Mouse (Mus musculus) midbrain, embryonic 13.5 days (tissue): ENCODE results near the gene Espl1. TPM values are rescaled to one million over a fixed set of nuclear protein-coding genes. Genes with fewer than 3 reads are reported as not detected.
A peak's percentile ranks its signal among the peaks of the same experiment; 100 is the strongest.

ENCODE experiments used
- ATAC-seq: fragments of 200-750 bp; cut with Nextera tagmentation; 2 replicates; pipeline ENCODE4 v1.8.0; 2017; ENCODE audit warnings: mild to moderate bottlenecking, moderate TSS enrichment, moderate library complexity
- H3K27ac ChIP-seq: fragments of 300-500 bp; sonication (generic); 2 replicates; pipeline ENCODE4 v1.5.1; 2015; ENCODE audit warnings: inconsistent platforms, mild to moderate bottlenecking, moderate library complexity
- H3K27me3 ChIP-seq: fragments of 300-500 bp; sonication (generic); 2 replicates; pipeline ENCODE4 v1.6.1; 2015; ENCODE audit warnings: mild to moderate bottlenecking, inconsistent platforms
- H3K36me3 ChIP-seq: fragments of 300-500 bp; sonication (generic); 2 replicates; pipeline ENCODE4 v1.6.1; 2015; ENCODE audit warnings: mild to moderate bottlenecking, inconsistent platforms
- H3K4me1 ChIP-seq: fragments of 300-500 bp; sonication (generic); replicated peaks from 2 replicates; pipeline ENCODE4 v1.6.1; 2015; ENCODE audit warnings: inconsistent platforms
- H3K4me2 ChIP-seq: fragments of 300-500 bp; sonication (generic); replicated peaks from 2 replicates; pipeline ENCODE4 v1.6.1; 2015; ENCODE audit warnings: moderate library complexity, mild to moderate bottlenecking, inconsistent platforms
- H3K4me3 ChIP-seq: fragments of 300-500 bp; sonication (generic); replicated peaks from 2 replicates; pipeline ENCODE4 v1.5.1; 2015; ENCODE audit warnings: mild to moderate bottlenecking, inconsistent platforms
- H3K9ac ChIP-seq: fragments of 300-500 bp; sonication (generic); replicated peaks from 2 replicates; pipeline ENCODE4 v1.6.1; 2015; ENCODE audit warnings: mild to moderate bottlenecking, inconsistent platforms
- H3K9me3 ChIP-seq: fragments of 300-500 bp; sonication (generic); 2 replicates; pipeline ENCODE4 v1.6.1; 2016; ENCODE audit warnings: mild to moderate bottlenecking, inconsistent platforms
- whole genome bisulfite sequencing: fragments of 180-500 bp; shearing (Covaris S2); methylation state at CpG from one replicate; pipeline ENCODE4 v1.1.7; 2015; 5-methylcytosine and 5-hydroxymethylcytosine counted together
- polyA plus RNA-seq: library from polyadenylated mRNA; unstranded; fragments of >200 nt; fragmentation: Nextera tagmentation; extraction: Ambion mirVana; gene quantifications from 2 replicates; pipeline ENCODE4 v1.2.1, GENCODE M21; 2015

The Espl1 gene
- polyA plus RNA-seq, 1 experiment from 2014 or later = 11.0 TPM

DNA sequence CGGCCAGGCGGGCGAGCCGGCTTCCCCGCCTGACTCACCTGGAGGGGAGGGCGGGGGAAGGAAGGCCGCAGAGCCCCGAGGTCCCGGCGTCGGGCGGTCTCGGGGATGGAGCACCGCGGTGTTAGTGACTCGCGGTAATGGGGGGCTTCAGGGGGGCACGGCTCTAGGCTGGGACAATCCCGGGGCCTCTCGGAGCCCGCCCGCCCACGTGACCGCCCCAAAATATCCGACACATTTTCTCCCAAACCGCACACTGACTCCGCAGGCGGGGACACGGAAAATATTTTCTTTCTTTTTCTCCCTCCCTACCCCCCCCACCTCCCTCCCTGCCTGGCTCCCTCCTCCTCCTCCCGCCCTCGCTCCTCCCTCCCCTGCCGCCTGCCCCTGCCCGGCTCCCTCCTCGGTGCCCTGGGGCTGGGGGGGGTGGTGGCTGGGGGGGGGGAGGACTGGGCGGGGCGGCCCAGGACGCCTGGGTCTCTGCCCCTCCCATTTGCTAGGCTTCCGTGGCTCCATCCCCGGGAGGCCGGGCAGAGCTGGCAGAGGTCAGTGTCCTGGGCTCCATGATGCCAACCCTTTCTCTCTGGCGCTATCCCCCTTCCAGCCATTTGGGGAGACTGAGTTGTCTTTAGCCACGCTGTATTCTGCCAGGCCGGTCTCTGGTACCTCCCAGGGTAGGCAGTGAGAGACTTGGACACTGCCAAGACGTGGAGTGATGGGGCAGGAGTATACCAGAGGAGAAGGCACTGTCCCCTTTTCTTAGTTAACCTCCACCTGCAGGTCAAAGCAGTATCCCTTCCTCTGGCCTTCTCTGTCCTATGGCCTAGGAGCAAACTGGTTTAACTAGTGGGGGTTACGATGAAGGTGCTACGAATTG is 38.6 kb upstream of the Espl1 start, which contains the start of gene Rarg:
Gene Rarg (minus strand): TSS at position 316 of the 874 bp plus-strand sequence.
- no peaks in the 10 kb centered on the region for H3K9me3 ChIP-seq
- H3K4me3 ChIP-seq = peak within 1 kb of the TSS; percentile 51
- H3K27me3 ChIP-seq = peaks cover 71% of the 10 kb centered on the region
- H3K4me1 ChIP-seq = peaks cover 25% of the 10 kb centered on the region
- H3K4me2 ChIP-seq = peak within 1 kb of the TSS; percentile 90
- peak within 1 kb of the TSS; percentile 69 for H3K9ac ChIP-seq
- WGBS = under 1% methylated on average over 37 of the region's 46 CpGs
- ATAC-seq = peak; percentile 40; the same call in 1 of the 2 replicates
- H3K36me3 ChIP-seq = no peaks in the 10 kb centered on the region
- H3K27ac ChIP-seq = no peak within 1 kb of the TSS

GRCm38 (mm10) chr15:102258076-102258470 is 38.0 kb upstream of the Espl1 start:
- H3K4me3 ChIP-seq = peak overlapping the region; percentile 51
- H3K27me3 ChIP-seq = peaks cover 69% of the 10 kb centered on the region
- H3K4me2 ChIP-seq = peak overlapping the region; percentile 90
- WGBS = 4% methylated on average over 12 of the region's 12 CpGs
- H3K9me3 ChIP-seq = no peaks in the 10 kb centered on the region
- H3K36me3 ChIP-seq = no peaks in the 10 kb centered on the region
- peaks cover 25% of the 10 kb centered on the region for H3K4me1 ChIP-seq
- H3K27ac ChIP-seq = no peak overlapping the region
- no peak for ATAC-seq
- 0 out of 2 replicates have a peak overlapping the region, but pooled peaks have one; percentile 32 for H3K9ac ChIP-seq

DNA sequence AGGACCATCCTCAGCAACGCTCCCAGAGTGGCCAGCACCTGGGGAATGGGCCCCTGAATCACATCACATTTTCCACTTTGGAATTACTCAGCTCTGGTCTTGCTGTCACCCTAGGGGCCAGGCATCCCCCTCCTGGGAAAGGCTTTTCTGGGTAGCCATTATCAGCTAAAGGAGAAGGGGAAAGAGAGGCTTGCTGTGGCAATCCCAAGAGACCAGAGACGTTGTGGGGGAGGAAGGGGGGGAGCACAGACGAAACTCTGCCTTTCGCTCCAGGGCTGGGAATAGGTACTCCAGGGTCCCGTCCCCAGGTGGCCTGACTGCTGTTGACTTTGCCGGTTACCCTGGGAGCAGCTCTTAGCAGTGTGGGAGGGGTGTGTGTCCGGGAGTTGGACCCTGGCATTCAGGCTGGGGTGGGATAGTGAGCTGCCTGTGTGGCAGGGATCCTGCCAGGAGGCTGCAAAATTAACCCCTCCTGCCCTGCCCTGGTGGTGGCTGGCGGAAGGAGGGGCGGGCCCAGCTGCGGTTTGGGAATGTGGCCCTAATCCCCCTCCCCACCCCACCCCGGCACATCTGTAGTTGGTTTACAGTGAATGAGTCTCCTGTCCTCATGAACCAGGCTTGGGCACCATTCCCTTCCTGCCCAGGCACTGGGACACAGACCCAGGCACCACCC is 37.3 kb upstream of the Espl1 start:
- Histone ChIP-seq H3K4me1 (peaks cover 25% of the 10 kb centered on the region), H3K4me3 (no peak overlapping the region), H3K9ac (0 out of 2 replicates have a peak overlapping the region, but pooled peaks have one; percentile 32), H3K27me3 (peaks cover 65% of the 10 kb centered on the region), H3K4me2 (no peak overlapping the region), H3K9me3 (no peaks in the 10 kb centered on the region), H3K36me3 (no peaks in the 10 kb centered on the region), H3K27ac (no peak overlapping the region)
- WGBS = 9% methylated on average over 11 of the region's 11 CpGs
- ATAC-seq = 0 out of 2 replicates have a peak, but pooled peaks have one; percentile 28

DNA sequence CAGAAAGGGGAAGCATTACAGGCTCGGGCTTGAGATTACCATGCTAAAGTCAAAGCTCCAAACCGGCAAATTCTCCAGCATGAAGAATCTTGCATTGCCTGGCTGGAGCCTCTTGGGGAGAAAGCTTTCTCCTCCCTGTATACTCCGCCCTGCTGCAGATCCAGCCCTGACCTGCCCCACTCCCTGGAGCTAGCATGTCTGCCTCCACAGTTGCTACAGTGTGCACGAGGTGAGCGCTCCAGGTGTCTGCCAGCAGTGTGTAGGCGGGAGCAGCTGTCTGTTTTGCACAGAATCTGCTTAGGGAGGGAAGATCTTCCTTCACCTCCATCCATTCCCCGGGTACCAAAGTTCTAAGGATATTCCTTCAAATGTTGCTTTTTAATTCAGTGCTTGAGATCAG is 33.5 kb upstream of the Espl1 start:
- Histone ChIP-seq H3K9ac (no peak overlapping the region), H3K36me3 (no peaks in the 10 kb centered on the region), H3K4me1 (peaks cover 15% of the 10 kb centered on the region), H3K4me2 (no peak overlapping the region), H3K27ac (no peak overlapping the region), H3K27me3 (peaks cover 31% of the 10 kb centered on the region), H3K9me3 (no peaks in the 10 kb centered on the region), H3K4me3 (no peak overlapping the region)
- WGBS = 47% methylated on average over 7 of the region's 7 CpGs
- ATAC-seq = no peak

GRCm38 (mm10) chr15:102263037-102263436 is 33.0 kb upstream of the Espl1 start:
- H3K4me3 ChIP-seq = no peak overlapping the region
- WGBS = 72% methylated on average over 2 of the region's 2 CpGs
- H3K36me3 ChIP-seq = no peaks in the 10 kb centered on the region
- ATAC-seq = no peak
- no peaks in the 10 kb centered on the region for H3K9me3 ChIP-seq
- H3K27me3 ChIP-seq = peaks cover 27% of the 10 kb centered on the region
- no peak overlapping the region for H3K27ac ChIP-seq
- H3K9ac ChIP-seq = no peak overlapping the region
- H3K4me1 ChIP-seq = peaks cover 11% of the 10 kb centered on the region
- no peak overlapping the region for H3K4me2 ChIP-seq

DNA sequence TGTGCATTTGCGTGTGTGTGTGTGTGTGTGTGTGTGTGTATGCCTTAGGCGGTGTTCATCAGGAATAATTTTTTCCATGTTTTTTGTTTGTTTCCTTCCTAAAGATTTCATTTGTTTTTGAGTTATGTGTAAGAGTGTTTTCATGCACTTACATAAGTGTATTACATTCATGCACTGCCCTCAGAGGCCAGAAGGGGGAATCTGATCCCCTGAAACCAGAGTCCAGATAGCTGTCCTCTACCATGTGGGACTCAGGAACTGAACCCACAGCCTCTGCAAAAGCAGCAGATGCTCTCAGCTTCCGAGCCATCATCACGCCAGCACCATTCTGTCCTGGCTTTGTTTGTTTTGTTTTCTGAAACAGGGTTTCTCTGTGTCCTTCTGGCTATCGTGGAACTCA is 30.5 kb upstream of the Espl1 start:
- ATAC-seq = no peak
- no peak overlapping the region for H3K4me3 ChIP-seq
- H3K9me3 ChIP-seq = no peaks in the 10 kb centered on the region
- H3K27me3 ChIP-seq = peaks cover 17% of the 10 kb centered on the region
- no peak overlapping the region for H3K4me2 ChIP-seq
- no peaks in the 10 kb centered on the region for H3K36me3 ChIP-seq
- WGBS = 92% methylated on average over 5 of the region's 5 CpGs
- peaks cover 5% of the 10 kb centered on the region for H3K4me1 ChIP-seq
- H3K9ac ChIP-seq = no peak overlapping the region
- no peak overlapping the region for H3K27ac ChIP-seq

- peaks cover 9% of the 10 kb centered on the region for H3K4me1 ChIP-seq
- no peak for ATAC-seq
- peak within 1 kb of the TSS; percentile 50; the same call in 1 of the 2 replicates for H3K9ac ChIP-seq
- H3K4me3 ChIP-seq = no peak within 1 kb of the TSS; the same call in 1 of the 2 replicates
- H3K36me3 ChIP-seq = no peaks in the 10 kb centered on the region
- WGBS = 6% methylated on average over 21 of the region's 21 CpGs
- peaks cover 23% of the 10 kb centered on the region for H3K27me3 ChIP-seq
- no peak within 1 kb of the TSS for H3K27ac ChIP-seq
- no peaks in the 10 kb centered on the region for H3K9me3 ChIP-seq
- peak within 1 kb of the TSS; percentile 38 for H3K4me2 ChIP-seq
Measured at GRCm38 (mm10) chr15:102270274-102270960, 25.6 kb upstream of the Espl1 start, which contains the start of gene Gm9918. TSS of gene Gm9918 (plus strand) at chr15:102270563.

DNA sequence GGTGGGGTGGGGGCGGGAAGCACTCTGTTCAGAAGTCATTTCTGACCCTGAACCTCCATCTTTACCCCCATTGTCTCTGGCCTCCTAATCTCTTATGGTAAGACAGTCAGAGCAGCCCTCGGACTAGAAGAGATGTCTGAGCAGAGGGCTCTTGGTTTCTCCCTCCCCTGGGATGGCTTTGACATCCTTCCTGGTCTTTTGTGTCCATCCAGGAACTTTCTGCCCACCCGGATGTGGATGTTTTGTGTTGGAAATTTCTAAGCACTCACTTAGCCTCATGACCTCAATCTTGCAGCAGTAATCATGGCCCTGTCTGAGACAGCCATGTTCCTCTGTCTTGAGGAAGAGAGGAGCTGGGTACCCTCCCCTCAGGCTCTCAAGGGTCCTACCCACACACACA is 24.6 kb upstream of the Espl1 start:
- Histone ChIP-seq H3K27ac (no peak overlapping the region), H3K4me2 (no peak overlapping the region), H3K9ac (no peak overlapping the region), H3K4me1 (peaks cover 9% of the 10 kb centered on the region), H3K9me3 (no peaks in the 10 kb centered on the region), H3K36me3 (no peaks in the 10 kb centered on the region), H3K27me3 (peaks cover 23% of the 10 kb centered on the region), H3K4me3 (no peak overlapping the region)
- no peak for ATAC-seq
- WGBS = 20% methylated on average over 3 of the region's 3 CpGs

GRCm38 (mm10) chr15:102273982-102274716 is 21.9 kb upstream of the Espl1 start:
- Histone ChIP-seq H3K36me3 (no peaks in the 10 kb centered on the region), H3K9ac (no peak overlapping the region), H3K9me3 (no peaks in the 10 kb centered on the region), H3K4me2 (no peak overlapping the region), H3K4me1 (peaks cover 14% of the 10 kb centered on the region), H3K27ac (no peak overlapping the region), H3K4me3 (no peak overlapping the region), H3K27me3 (peaks cover 23% of the 10 kb centered on the region)
- WGBS = 72% methylated on average over 6 of the region's 6 CpGs
- no peak for ATAC-seq

DNA sequence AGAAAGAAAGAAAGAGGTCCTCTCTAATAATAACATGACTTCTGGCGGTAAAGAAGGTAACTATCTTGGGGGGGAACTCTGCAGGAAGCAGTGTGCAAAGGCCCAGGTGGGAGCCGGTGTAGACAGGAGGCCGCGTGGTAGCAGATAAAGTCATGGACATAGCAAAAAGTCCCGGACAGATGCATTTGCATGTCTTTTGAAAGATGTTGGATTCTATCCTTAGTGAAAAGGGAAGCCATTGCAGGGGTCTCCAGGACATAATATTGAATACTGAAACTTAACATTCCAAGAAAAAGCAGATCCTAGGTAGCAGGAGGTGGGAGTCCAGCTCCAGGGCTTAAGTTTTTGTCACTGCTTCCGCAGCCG is 17.4 kb upstream of the Espl1 start:
- Histone ChIP-seq H3K4me1 (peaks cover 21% of the 10 kb centered on the region), H3K27me3 (no peaks in the 10 kb centered on the region), H3K27ac (peak overlapping the region; percentile 86), H3K36me3 (peaks cover 23% of the 10 kb centered on the region), H3K9me3 (no peaks in the 10 kb centered on the region), H3K9ac (peak overlapping the region; percentile 75), H3K4me2 (peak overlapping the region; percentile 97), H3K4me3 (peak overlapping the region; percentile 81)
- peak; percentile 5; the same call in 1 of the 2 replicates for ATAC-seq
- 36% methylated on average over 7 of the region's 7 CpGs for WGBS

- Histone ChIP-seq H3K4me2 (peak within 1 kb of the TSS; percentile 97), H3K27ac (peak within 1 kb of the TSS; percentile 86), H3K27me3 (no peaks in the 10 kb centered on the region), H3K4me1 (peaks cover 21% of the 10 kb centered on the region), H3K4me3 (peak within 1 kb of the TSS; percentile 81), H3K9me3 (no peaks in the 10 kb centered on the region), H3K9ac (peak within 1 kb of the TSS; percentile 75), H3K36me3 (peaks cover 23% of the 10 kb centered on the region)
- ATAC-seq = peak; percentile 97
- under 1% methylated on average over 64 of the region's 65 CpGs for WGBS
Measured at GRCm38 (mm10) chr15:102279092-102279782, 16.8 kb upstream of the Espl1 start, which contains the start of gene Mfsd5. TSS of gene Mfsd5 (plus strand) at chr15:102279454.
